Mouse (Mus musculus): ENCODE measurements around the gene Ddx28. TPM values are rescaled to one million over a fixed set of nuclear protein-coding genes. Genes with fewer than 3 reads are reported as not detected.

The Ddx28 gene
- 9.3 and 9.8 TPM in 2 replicates for polyA plus RNA-seq (2015; fragmentation: Nextera tagmentation; extraction: Ambion mirVana)

DNA sequence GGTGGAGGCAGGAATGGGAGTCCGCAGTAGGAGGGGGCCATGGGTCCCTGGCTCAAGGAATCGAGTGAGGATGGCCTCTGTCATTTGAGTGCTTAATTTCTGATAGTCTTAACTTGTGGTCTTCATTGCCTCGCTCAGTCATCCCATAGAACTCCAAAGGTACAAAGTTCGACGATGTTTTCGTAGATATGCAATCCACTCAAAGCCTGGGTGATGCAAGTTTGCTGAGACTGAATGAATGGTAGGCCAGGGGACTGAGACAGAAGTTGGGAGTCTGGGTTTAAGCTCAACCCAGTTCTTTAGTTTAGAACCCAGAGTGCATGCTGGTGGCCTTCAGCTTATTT is at the start of gene Ddx28:
TSS of gene Ddx28 (minus strand) at position 240 of the 344 bp plus-strand sequence.

DNA sequence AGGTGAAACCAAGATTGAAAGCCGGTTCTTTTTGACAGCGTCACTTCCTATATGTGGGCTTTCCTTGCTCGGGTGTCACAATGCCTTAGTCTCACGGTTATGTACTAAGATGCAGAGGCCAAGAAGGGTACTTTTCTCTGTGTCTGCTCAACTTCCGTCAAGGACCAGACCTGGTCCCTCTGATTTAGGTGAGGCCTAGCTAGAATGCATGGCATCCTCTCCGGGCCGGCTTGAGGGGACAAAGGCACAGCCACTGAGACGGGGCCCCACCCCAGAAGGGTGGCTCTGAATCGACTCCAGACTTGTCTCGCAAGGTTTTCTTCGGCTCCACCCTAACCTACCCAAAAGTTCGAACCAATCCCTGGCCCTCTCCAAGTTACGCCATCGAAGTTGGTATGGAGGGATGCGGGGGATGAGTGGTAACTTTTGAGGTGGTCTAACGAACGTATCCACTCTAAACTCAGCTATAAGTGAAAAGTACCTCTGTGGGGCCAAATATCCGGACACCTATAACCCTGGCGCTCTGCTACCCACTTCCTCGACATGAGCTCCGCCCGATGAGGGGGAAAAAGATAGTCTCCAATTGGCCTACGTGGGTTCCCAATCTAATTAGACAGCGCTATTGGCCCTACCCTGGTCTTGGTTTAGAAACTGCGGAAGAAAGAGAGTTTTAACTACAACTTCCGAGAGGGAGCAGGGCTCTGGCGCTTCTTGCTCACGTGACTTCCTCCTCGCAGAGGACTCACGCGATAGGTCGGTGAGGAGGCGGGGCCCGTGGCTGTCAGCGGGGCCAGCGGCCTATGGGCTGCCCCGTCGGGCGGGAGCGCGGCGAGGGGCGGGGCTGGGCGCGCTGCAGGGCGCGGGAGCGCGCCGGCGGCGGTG is 47.3 kb upstream of the Ddx28 start, which contains the start of gene Nfatc3:
TSS of gene Nfatc3 (plus strand) at position 110 of the 882 bp plus-strand sequence.

GRCm38 (mm10) chr8:106005875-106006274 is 5.8 kb downstream of the Ddx28 start, which contains the start of gene Dpep2nb:
Dpep2nb (minus strand) TSS chr8:106005975.

DNA sequence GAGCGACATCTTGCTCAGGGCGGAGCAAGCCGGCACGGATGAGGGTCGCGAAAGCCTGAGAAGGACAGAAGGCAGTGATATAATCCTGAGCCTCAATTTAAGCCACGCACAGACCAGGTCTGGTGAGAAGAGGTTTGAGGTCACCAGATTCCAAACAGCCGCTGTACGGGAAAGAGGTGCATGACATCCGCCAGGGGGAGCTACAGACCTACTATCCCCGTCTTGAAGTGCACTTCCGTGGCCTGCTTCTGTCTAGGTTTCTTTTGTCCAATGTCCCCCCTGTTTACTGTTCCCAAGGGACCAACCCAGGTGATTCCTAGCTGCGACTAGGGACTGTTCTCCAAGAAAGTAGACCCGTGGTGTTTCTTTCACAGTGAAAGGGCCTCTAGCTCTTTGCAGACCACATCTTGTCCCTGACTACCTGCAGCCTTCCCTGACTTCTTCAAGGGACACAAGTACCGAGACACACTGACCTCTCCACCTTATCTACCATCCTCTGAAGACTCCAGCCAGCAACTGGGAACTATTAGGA is 20.8 kb downstream of the Ddx28 start, which contains the start of gene Dus2:
TSS of gene Dus2 (plus strand) at position 482 of the 532 bp plus-strand sequence.

GRCm38 (mm10) chr8:105979325-105979724 is 32.4 kb downstream of the Ddx28 start, which contains the start of gene Dpep3:
Dpep3 (minus strand) TSS chr8:105979429.

GRCm38 (mm10) chr8:105965905-105966341 is 45.8 kb downstream of the Ddx28 start, which contains the start of gene Slc12a4:
Slc12a4 (minus strand) TSS chr8:105966097.

Other genes with a start within 250 kb of the Ddx28 start
- gene Ranbp10, start 184.5 kb downstream of the Ddx28 start, polyA plus RNA-seq (2015; fragmentation: Nextera tagmentation; extraction: Ambion mirVana), result 43.9 and 49.2 TPM in 2 replicates
- 0.22 and 0.23 TPM in 2 replicates for gene Tsnaxip1, start 184.2 kb downstream of the Ddx28 start, polyA plus RNA-seq (2015; fragmentation: Nextera tagmentation; extraction: Ambion mirVana)
- 21.0 and 21.1 TPM in 2 replicates for gene Cenpt, start 158.6 kb downstream of the Ddx28 start, polyA plus RNA-seq (2015; fragmentation: Nextera tagmentation; extraction: Ambion mirVana)
- 33.8 and 34.9 TPM in 2 replicates for gene Thap11, start 156.8 kb downstream of the Ddx28 start, polyA plus RNA-seq (2015; fragmentation: Nextera tagmentation; extraction: Ambion mirVana)
- 125 and 144 TPM in 2 replicates for gene Nutf2, start 151.3 kb downstream of the Ddx28 start, polyA plus RNA-seq (2015; fragmentation: Nextera tagmentation; extraction: Ambion mirVana)
- gene Edc4, start 131.0 kb downstream of the Ddx28 start, polyA plus RNA-seq (2015; fragmentation: Nextera tagmentation; extraction: Ambion mirVana), result 16.4 and 18.2 TPM in 2 replicates
- 0.46 TPM in 1 of 2 replicates, not detected in the other for gene Nrn1l, start 118.3 kb downstream of the Ddx28 start, polyA plus RNA-seq (2015; fragmentation: Nextera tagmentation; extraction: Ambion mirVana)
- gene Pskh1, start 111.4 kb downstream of the Ddx28 start, polyA plus RNA-seq (2015; fragmentation: Nextera tagmentation; extraction: Ambion mirVana), result 12.7 and 15.0 TPM in 2 replicates
- gene Ctrl, start 78.0 kb downstream of the Ddx28 start, polyA plus RNA-seq (2015; fragmentation: Nextera tagmentation; extraction: Ambion mirVana), result 1.4 and 4.2 TPM in 2 replicates
- 77.1 and 84.1 TPM in 2 replicates for gene Psmb10, start 73.4 kb downstream of the Ddx28 start, polyA plus RNA-seq (2015; fragmentation: Nextera tagmentation; extraction: Ambion mirVana)
- 0.82 and 1.0 TPM in 2 replicates for gene Lcat, start 68.5 kb downstream of the Ddx28 start, polyA plus RNA-seq (2015; fragmentation: Nextera tagmentation; extraction: Ambion mirVana)
- gene Slc12a4, start 45.8 kb downstream of the Ddx28 start, polyA plus RNA-seq (2015; fragmentation: Nextera tagmentation; extraction: Ambion mirVana), result 12.0 and 12.9 TPM in 2 replicates
- gene Dpep3, start 32.5 kb downstream of the Ddx28 start, polyA plus RNA-seq (2015; fragmentation: Nextera tagmentation; extraction: Ambion mirVana), result not detected in 2 replicates
- 14.1 and 14.8 TPM in 2 replicates for gene Dus2, start 20.5 kb downstream of the Ddx28 start, polyA plus RNA-seq (2015; fragmentation: Nextera tagmentation; extraction: Ambion mirVana)
- gene Dpep2nb, start 5.9 kb downstream of the Ddx28 start, polyA plus RNA-seq (2015; fragmentation: Nextera tagmentation; extraction: Ambion mirVana), result not detected in 2 replicates
- gene Nfatc3, start 47.0 kb upstream of the Ddx28 start, polyA plus RNA-seq (2015; fragmentation: Nextera tagmentation; extraction: Ambion mirVana), result 6.7 and 6.9 TPM in 2 replicates
- 0.51 and 0.56 TPM in 2 replicates for gene Esrp2, start 125.1 kb upstream of the Ddx28 start, polyA plus RNA-seq (2015; fragmentation: Nextera tagmentation; extraction: Ambion mirVana)
- 7.2 and 9.4 TPM in 2 replicates for gene Pla2g15, start 138.5 kb upstream of the Ddx28 start, polyA plus RNA-seq (2015; fragmentation: Nextera tagmentation; extraction: Ambion mirVana)
- 10.7 and 12.3 TPM in 2 replicates for gene Slc7a6, start 157.0 kb upstream of the Ddx28 start, polyA plus RNA-seq (2015; fragmentation: Nextera tagmentation; extraction: Ambion mirVana)
- gene Slc7a6os, start 199.1 kb upstream of the Ddx28 start, polyA plus RNA-seq (2015; fragmentation: Nextera tagmentation; extraction: Ambion mirVana), result 18.3 and 20.0 TPM in 2 replicates
- gene Prmt7, start 199.1 kb upstream of the Ddx28 start, polyA plus RNA-seq (2015; fragmentation: Nextera tagmentation; extraction: Ambion mirVana), result 22.3 and 25.3 TPM in 2 replicates

All from spleen, postnatal 0 days (tissue).